Mouse (Mus musculus): Measurements from ENCODE around the gene Kcnn1.
"Not testable (repeated sequence)": the region's sequence is repeated elsewhere in the genome, so short reads cannot be mapped to it uniquely, and the experiment has no call there.

The Kcnn1 gene

GRCm38 (mm10) chr8:70842484-70842883 lies 20.6 kb downstream of the Kcnn1 start:
- DNase-seq (ENCODE audit: low read depth), result no peak

- peak; percentile 92 for DNase-seq (ENCODE audit: low read depth)
Observed at GRCm38 (mm10) chr8:70841147-70842072, 21.6 kb downstream of the Kcnn1 start.

- no peak for DNase-seq (ENCODE audit: low read depth)
Observed at GRCm38 (mm10) chr8:70840590-70840989, 22.5 kb downstream of the Kcnn1 start.

- peak; percentile 100 for DNase-seq (ENCODE audit: low read depth)
Observed at GRCm38 (mm10) chr8:70839408-70840351, 23.4 kb downstream of the Kcnn1 start, which contains the start of gene Arrdc2. TSS of gene Arrdc2 (minus strand) at chr8:70839720.

DNA sequence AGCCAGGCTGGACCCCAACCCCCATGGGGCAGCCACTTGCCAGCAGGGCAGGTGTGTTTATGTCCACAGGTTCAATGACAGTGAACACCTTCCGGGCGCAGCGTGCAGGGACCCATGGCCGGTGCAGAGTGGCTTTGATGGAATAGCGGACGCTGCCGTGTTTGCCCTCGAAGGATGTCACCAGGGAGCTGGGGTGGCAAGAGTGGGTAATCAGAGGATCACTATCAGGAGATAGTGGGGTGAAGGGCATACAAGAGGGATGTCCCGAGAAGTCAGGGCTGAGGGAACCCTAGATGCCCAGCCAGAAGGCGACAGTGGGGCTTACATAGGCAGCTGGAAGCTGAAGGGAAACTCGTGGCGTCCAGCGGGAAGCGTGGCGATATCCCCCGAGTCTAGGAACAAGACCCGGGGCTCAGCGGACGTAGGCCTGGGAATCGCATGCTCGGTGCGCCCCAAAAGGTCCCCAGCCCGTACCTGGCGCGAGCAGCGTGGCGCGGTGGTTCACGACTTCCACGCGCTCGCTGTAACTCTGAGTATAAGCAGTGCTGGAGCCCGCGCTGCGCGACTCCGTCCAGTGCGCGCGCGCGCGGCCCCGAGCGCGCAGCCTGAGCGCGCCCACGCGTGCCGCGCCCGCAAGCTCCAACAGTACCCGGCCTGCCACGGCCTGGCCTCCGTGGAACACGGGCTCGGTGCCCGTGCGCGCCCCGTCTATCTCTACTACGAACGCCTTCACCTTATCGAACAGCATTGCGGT lies 24.2 kb downstream of the Kcnn1 start:
- DNase-seq (ENCODE audit: low read depth), result no peak

DNA sequence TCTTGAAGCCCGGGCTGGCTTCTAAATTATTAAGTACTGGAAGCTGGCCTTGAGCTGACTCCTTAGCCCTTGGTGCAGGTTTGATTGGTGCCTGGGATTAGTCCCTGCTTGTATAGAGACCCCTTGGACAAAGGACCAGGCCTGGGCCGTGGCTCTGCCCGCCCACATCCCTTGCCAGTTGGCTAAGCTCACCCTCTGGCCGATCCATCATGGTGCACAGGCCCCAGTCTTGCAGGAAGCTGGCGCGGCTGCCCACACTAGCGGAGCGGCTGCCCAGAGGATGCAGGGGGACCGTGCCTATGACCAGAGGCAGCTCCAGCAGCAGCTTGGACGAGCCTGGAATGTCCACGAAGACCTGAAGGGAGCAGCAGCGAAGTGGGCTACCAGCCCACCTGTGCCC lies 26.4 kb downstream of the Kcnn1 start:
- DNase-seq (ENCODE audit: low read depth), result no peak

GRCm38 (mm10) chr8:70834071-70834470 lies 29.0 kb downstream of the Kcnn1 start:
- DNase-seq (ENCODE audit: low read depth), result no peak

DNA sequence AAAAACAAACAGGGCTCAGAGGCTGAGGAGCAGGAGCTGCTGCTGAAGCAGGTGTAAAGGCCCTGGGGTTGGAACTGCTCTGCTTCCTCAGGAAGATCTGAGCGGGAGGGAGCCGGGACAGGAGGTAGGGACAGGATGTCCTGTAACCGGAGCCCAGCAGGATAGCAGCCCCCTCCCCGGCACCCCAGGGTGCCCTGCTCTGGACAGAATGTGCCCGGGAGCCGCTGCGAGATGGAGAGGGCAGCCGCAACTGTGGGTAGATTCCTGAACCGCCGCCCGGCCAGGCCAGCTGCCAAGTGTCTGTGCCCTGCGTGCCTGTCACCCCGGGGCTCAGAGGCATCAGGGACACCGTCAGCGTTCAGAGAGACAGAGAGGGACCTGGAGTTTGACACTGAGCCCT lies 29.5 kb downstream of the Kcnn1 start:
- no peak for DNase-seq (ENCODE audit: low read depth)

- peak; percentile 82 for DNase-seq (ENCODE audit: low read depth)
Observed at GRCm38 (mm10) chr8:70833018-70833482, 30.0 kb downstream of the Kcnn1 start.

GRCm38 (mm10) chr8:70832371-70832770 lies 30.7 kb downstream of the Kcnn1 start:
- DNase-seq (ENCODE audit: low read depth), result no peak

- no peak for DNase-seq (ENCODE audit: low read depth)
Observed at GRCm38 (mm10) chr8:70831517-70831916, 31.5 kb downstream of the Kcnn1 start.

- DNase-seq (ENCODE audit: low read depth), result no peak
Observed at GRCm38 (mm10) chr8:70827796-70828195, 35.3 kb downstream of the Kcnn1 start.

DNA sequence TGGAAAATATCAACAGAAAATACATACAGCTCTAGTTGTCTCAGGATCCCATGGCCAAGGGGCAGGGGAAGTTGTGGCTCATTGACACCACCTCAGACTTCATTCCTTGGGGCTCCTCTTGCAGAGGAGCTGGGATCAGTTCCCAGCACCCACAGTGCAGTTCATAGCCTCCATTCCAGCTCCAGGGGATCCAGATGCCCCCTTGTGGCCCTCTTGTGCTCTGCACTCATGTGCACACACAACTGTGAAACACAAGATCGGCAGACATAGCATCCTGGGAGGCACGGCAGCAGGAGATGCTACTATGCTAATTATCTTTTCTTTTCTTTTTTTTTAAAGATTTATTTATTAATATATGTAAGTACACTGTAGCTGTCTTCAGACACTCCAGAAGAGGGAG lies 36.0 kb downstream of the Kcnn1 start:
- peak; percentile 49 for DNase-seq (ENCODE audit: low read depth)

- no peak for DNase-seq (ENCODE audit: low read depth)
Observed at GRCm38 (mm10) chr8:70825816-70826215, 37.2 kb downstream of the Kcnn1 start.

GRCm38 (mm10) chr8:70823802-70824201 lies 39.3 kb downstream of the Kcnn1 start:
- DNase-seq (ENCODE audit: low read depth), result no peak

DNA sequence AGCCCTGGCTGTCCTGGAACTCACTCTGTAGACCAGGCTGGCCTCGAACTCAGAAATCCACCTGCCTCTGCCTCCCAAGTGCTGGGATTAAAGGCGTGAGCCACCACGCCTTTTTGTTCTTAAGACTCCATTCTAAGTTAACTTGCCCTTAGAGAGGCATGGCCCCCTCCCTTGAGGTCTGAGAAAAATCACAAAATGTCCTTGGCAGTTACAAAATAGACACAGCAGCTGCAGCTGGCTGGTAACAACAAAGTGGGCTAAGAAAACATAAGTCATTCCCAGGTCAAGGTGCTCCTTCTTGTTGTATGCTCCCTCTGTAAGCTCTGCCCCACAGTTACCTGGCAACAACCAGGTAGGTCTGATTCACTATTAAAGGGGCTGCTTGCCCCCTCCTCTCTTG lies 40.5 kb downstream of the Kcnn1 start:
- not testable (repeated sequence) for DNase-seq (ENCODE audit: low read depth)

DNA sequence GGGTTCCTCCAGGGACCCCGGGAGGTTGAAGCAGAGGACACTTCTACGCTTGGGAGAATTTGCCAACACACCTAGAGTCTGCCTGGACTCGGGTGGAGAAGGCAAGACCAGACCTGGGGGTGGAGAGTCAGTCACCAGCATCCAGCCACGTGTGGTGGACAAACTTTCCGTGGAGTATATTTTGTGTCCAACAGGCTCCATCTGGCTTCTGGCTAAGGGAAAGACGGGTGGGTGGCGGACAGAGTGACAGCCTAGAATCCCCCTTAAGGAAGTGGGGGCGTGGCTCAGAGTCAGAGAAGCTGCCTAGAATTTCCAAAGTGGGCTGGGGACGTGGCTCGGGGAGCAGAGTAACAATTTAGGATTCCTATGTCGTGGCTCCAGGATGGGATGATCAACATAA lies 41.1 kb downstream of the Kcnn1 start:
- no peak for DNase-seq (ENCODE audit: low read depth)

- DNase-seq (ENCODE audit: low read depth), result peak; percentile 82
Observed at GRCm38 (mm10) chr8:70821399-70821962, 41.6 kb downstream of the Kcnn1 start.

- DNase-seq (ENCODE audit: low read depth), result peak; percentile 32
Observed at GRCm38 (mm10) chr8:70820101-70820935, 42.7 kb downstream of the Kcnn1 start.

DNA sequence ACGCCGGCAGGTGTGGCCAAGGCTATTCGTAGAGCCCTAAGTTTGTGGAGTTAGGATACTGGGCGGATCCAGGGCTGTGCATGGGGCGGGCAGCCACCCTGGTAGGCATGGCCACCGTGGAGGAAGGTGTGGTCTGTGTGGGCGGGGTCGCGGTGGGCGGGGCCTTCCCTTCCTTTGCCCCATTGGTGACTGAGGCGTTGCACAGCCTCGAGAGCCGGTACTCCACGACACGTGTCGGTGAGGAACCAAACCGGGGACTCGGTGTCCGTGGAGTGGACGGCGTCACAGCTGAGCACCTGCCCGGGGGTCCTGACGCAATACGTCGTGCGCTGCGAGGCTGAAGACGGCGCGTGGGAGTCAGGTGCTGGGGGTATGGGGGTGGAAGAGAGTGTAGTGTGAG lies 46.4 kb downstream of the Kcnn1 start:
- DNase-seq (ENCODE audit: low read depth), result no peak
